Mouse (Mus musculus) liver, embryonic 11.5 days (tissue): ENCODE measurements around the gene Timm10. TPM values are rescaled to one million over a fixed set of nuclear protein-coding genes. Genes with fewer than 3 reads are reported as not detected.

Experiments
- ATAC-seq: fragments of 200-750 bp; cut with Nextera tagmentation; replicated peaks from 2 replicates; pipeline ENCODE4 v1.8.0; 2017; ENCODE audit warnings: moderate number of reproducible peaks, mild to moderate bottlenecking, moderate TSS enrichment, moderate library complexity; ENCODE audit not compliant: low FRiP score
- DNase-seq: peaks from one replicate; pipeline ENCODE4 v3.0.0-alpha.2; 2017; ENCODE audit warnings: low spot score
- H3K27ac ChIP-seq: fragments of 300-500 bp; sonication (generic); 2 replicates; pipeline ENCODE4 v1.5.1; 2014; ENCODE audit warnings: mild to moderate bottlenecking, low read depth, low read length, control low read depth
- H3K27me3 ChIP-seq: fragments of 300-500 bp; sonication (generic); replicated peaks from 2 replicates; pipeline ENCODE4 v1.6.1; 2014; ENCODE audit warnings: low read length, mixed read lengths; ENCODE audit not compliant: control insufficient read depth, insufficient read depth
- H3K36me3 ChIP-seq: fragments of 300-500 bp; sonication (generic); 2 replicates; pipeline ENCODE4 v1.6.1; 2014; ENCODE audit warnings: mild to moderate bottlenecking, low read length, moderate library complexity, mixed read lengths; ENCODE audit not compliant: control insufficient read depth, insufficient read depth
- H3K4me1 ChIP-seq: fragments of 300-500 bp; sonication (generic); replicated peaks from 2 replicates; pipeline ENCODE4 v1.6.1; 2014; ENCODE audit warnings: low read length, mixed read lengths; ENCODE audit not compliant: control insufficient read depth, insufficient read depth
- H3K4me2 ChIP-seq: fragments of 300-500 bp; sonication (generic); 2 replicates; pipeline ENCODE4 v1.6.1; 2014; ENCODE audit warnings: mild to moderate bottlenecking, control low read depth, moderate library complexity
- H3K4me3 ChIP-seq: fragments of 300-500 bp; sonication (generic); 2 replicates; pipeline ENCODE4 v1.5.1; 2014; ENCODE audit warnings: low read depth, low read length, control low read depth
- H3K9ac ChIP-seq: fragments of 300-500 bp; sonication (generic); 2 replicates; pipeline ENCODE4 v1.6.1; 2014; ENCODE audit warnings: low read depth, low read length, control low read depth
- H3K9me3 ChIP-seq: fragments of 300-500 bp; sonication (generic); 2 replicates; pipeline ENCODE4 v1.6.1; 2016; ENCODE audit warnings: low read length, inconsistent platforms, mixed read lengths; ENCODE audit not compliant: control insufficient read depth
- WGBS: fragments of 180-500 bp; shearing (Covaris S2); extraction: QIAGEN DNeasy Blood & Tissue Kit; methylation state at CpG from one replicate; pipeline ENCODE4 v1.1.7; 2014; 5-methylcytosine and 5-hydroxymethylcytosine counted together
- polyA plus RNA-seq: library from polyadenylated mRNA; unstranded; fragments of >200 nt; fragmentation: Nextera tagmentation; extraction: Ambion mirVana; gene quantifications from 2 replicates; pipeline ENCODE4 v1.2.1, GENCODE M21; 2014

Gene Timm10
- polyA plus RNA-seq, 1 experiment from 2014 or later, result 84.3 TPM

DNA sequence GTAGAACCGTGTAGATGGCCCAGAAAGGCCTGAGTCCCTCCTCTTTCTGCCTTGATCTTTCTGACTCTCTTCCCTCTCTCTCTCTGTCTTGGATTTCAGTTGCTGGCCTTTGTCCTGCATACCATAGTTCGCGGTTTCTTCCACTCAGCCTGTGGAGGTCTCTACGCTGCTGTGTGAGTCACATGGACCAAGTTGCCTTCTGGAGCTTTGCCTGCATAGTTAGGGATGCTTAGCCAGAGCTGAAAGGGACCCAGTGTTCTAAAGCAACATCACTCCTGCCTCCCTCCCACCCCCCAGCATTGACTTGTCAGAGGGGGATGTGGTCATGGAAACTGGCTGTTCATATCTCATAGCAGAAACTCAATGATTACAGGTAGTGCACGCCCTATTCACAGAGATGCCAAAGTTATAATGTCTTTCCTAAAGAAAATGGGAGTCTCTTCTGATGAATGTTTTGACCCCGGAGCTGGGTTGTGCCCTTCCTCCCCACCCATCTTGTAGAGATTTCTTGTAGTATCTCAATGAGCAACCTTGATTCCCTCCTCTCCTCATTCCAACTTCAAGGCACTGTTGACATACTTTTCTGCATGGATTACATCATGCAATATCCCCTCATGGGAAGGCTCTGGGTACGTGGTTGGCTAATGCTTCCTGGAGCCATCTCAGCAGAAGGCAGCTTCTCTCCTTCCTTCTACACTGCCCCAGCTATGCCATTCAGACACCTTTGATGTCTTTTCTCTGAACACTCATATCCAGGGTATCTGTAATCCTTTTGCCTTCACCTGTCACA, 33.4 kb downstream of the Timm10 start:
- Histone ChIP-seq H3K9me3 (no peaks in the 10 kb centered on the region), H3K4me1 (no peaks in the 10 kb centered on the region), H3K4me2 (no peak overlapping the region), H3K9ac (no peak overlapping the region), H3K27me3 (no peaks in the 10 kb centered on the region), H3K4me3 (no peak overlapping the region), H3K27ac (no peak overlapping the region), H3K36me3 (peaks cover 57% of the 10 kb centered on the region)
- ATAC-seq (no peak), DNase-seq (no peak)
- 90% methylated on average over 7 of the region's 7 CpGs for WGBS

DNA sequence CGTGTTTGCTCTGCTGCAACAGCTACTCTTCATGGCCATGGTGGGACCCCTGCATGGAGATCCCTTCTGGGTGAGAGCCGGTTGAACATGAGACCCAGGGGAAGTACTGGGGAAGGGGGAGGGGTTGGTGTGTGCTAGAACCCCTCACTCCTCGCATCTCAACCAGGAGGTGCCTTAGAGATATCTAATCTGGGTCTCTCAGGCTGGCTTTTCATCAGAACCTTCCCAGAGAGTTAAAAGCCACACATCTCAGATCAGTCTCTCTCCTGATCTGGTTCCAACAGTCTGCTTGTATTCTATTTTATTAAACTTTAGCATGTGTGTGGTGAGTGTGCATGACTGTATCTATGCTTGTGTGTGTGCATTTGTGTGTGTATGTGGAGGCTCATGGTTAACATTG, 34.6 kb downstream of the Timm10 start:
- peaks cover 7% of the 10 kb centered on the region; the same call in 1 of the 2 replicates for H3K4me1 ChIP-seq
- no peak for ATAC-seq
- WGBS, result 60% methylated on average over 3 of the region's 3 CpGs

DNA sequence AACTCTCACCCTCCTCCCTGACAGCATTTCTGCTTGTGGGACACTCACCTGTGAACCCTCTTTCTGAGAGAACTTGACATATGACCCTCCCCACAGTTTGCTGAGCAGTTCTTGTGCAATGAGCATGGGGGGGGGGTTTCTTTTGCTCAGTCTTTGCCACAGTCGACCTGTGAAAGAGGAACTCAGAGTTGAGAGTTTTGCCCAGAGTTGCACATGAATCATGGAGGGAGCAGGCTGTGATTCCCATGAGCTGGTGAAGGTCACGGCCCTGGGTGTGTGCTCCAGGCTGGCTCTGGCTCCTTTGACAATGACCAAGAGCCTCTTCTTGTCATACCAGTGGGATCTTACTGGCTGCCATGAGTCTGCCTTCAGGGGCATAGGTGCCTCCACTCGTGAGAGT, 35.4 kb downstream of the Timm10 start:
- WGBS, result 64% methylated on average over 3 of the region's 3 CpGs
- no peak overlapping the region for H3K4me2 ChIP-seq
- DNase-seq (no peak), ATAC-seq (no peak)
- peaks cover 14% of the 10 kb centered on the region for H3K27me3 ChIP-seq
- H3K4me1 ChIP-seq, result peaks cover 11% of the 10 kb centered on the region
- no peaks in the 10 kb centered on the region for H3K9me3 ChIP-seq
- no peak overlapping the region for H3K9ac ChIP-seq
- peaks cover 49% of the 10 kb centered on the region for H3K36me3 ChIP-seq
- no peak overlapping the region for H3K4me3 ChIP-seq
- no peak overlapping the region for H3K27ac ChIP-seq

More for the DNA sequence above, 34.6 kb downstream of the Timm10 start:
- H3K4me3 ChIP-seq, result no peak overlapping the region
- no peaks in the 10 kb centered on the region for H3K9me3 ChIP-seq
- H3K4me2 ChIP-seq, result no peak overlapping the region
- no peak for DNase-seq
- H3K36me3 ChIP-seq, result peaks cover 56% of the 10 kb centered on the region
- H3K9ac ChIP-seq, result no peak overlapping the region
- no peak overlapping the region for H3K27ac ChIP-seq
- peaks cover 6% of the 10 kb centered on the region for H3K27me3 ChIP-seq

DNA sequence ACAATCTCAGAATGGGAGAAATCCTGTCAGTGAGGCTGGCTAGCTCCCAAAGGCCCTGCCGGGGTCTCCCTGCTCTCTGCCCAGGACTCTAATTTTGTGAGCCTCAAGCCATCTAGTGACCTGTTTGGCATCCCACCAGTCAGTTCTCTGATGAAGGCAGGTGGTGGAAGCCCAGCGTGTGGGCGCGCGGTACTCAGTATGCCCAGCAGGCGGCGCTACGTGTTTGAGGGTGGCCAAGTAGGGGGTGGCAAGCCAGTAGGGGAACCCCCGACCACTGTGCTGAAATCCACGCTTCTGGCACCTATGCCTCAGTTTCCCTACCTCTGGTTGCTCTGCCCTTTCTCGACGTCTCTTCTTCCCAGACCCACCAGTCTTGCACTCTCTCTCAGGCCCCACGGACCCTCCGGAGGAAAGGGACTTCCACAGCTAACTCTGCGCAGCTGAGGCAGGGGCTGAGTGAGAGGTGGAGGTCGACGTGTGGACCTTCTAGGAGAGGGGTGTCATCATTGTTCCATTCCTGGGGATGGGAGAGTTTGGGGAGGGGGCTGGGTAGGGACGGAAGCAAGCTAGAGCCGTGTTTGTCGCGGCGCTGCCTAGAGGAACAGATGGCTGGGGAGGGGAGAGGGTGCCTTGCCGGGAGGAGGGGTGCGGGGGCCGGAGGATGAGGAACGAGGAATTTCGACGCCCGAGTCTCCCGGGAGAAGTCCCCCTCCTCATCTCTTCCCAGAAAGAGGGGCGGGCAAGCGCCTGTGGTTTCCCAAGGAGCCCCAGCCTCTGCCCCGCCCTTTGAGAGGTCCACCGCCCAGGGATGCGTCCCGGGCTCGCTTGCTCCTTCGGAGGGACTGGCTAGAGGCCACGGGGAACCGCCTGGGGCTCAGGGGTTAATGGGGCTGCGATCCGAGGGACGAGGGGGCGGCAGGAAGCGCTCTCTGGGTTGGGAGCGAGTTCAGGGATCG, 39.1 kb downstream of the Timm10 start:
- Histone ChIP-seq H3K9me3 (no peaks in the 10 kb centered on the region), H3K4me2 (peak overlapping the region; percentile 65), H3K36me3 (peaks cover 17% of the 10 kb centered on the region), H3K4me3 (peak overlapping the region; percentile 31), H3K27ac (no peak overlapping the region), H3K9ac (no peak overlapping the region; the same call in 1 of the 2 replicates), H3K4me1 (peaks cover 11% of the 10 kb centered on the region), H3K27me3 (peaks cover 44% of the 10 kb centered on the region)
- DNase-seq (peak; percentile 73), ATAC-seq (peak; percentile 41)
- 1% methylated on average over 47 of the region's 47 CpGs for WGBS

DNA sequence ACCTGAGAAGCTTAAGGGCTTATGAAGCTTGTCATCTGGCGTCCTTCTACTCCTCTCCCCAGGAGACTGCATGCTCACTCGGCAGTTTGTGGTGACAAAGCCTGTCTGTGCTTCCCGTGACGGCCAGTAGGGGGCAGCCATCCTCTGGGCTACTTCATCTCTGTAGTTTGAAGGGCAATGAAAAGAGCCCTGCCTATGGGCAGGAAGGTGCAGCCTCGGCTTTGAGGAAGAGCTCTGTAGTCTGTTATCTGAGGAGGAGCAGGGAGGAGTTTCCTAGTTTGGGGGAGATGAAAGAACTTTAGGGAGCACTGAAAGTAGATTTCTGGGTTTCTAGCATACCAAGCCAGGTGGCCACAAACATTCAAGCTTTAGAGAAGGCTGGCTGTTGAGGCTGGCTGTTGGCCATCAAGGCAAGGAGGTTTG, 41.7 kb downstream of the Timm10 start:
- Histone ChIP-seq H3K9me3 (no peaks in the 10 kb centered on the region), H3K27me3 (peaks cover 71% of the 10 kb centered on the region), H3K36me3 (no peaks in the 10 kb centered on the region), H3K4me2 (no peak overlapping the region), H3K27ac (no peak overlapping the region), H3K4me1 (peaks cover 16% of the 10 kb centered on the region), H3K9ac (no peak overlapping the region), H3K4me3 (no peak overlapping the region)
- ATAC-seq, result peak; percentile 43
- DNase-seq, result peak; percentile 75
- 5% methylated on average over 5 of the region's 5 CpGs for WGBS

DNA sequence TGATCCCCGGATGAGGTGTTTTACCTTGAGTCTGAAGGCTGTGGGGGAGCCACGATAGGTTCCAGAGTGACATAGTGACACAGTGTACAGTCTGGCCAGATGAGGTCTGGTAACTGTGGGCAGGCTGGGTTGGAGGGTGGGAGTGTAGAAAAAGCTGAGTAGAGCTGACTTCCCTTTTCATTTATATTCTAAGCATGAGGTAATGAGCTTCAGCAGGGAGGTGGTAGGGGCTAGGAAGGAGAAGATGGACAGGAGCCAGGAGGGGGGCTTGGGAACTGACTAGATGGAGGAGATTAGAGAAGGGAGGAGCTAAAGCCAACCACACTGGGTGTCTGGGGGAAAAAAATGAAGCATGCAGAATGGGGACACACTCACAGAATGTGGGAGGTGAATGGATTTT, 42.2 kb downstream of the Timm10 start:
- WGBS, result 39% methylated on average over 2 of the region's 2 CpGs
- H3K36me3 ChIP-seq, result no peaks in the 10 kb centered on the region
- H3K27me3 ChIP-seq, result peaks cover 75% of the 10 kb centered on the region
- no peak overlapping the region for H3K9ac ChIP-seq
- no peak overlapping the region for H3K27ac ChIP-seq
- ATAC-seq (no peak), DNase-seq (no peak)
- H3K4me2 ChIP-seq, result no peak overlapping the region
- no peaks in the 10 kb centered on the region for H3K9me3 ChIP-seq
- peaks cover 16% of the 10 kb centered on the region for H3K4me1 ChIP-seq
- H3K4me3 ChIP-seq, result no peak overlapping the region

DNA sequence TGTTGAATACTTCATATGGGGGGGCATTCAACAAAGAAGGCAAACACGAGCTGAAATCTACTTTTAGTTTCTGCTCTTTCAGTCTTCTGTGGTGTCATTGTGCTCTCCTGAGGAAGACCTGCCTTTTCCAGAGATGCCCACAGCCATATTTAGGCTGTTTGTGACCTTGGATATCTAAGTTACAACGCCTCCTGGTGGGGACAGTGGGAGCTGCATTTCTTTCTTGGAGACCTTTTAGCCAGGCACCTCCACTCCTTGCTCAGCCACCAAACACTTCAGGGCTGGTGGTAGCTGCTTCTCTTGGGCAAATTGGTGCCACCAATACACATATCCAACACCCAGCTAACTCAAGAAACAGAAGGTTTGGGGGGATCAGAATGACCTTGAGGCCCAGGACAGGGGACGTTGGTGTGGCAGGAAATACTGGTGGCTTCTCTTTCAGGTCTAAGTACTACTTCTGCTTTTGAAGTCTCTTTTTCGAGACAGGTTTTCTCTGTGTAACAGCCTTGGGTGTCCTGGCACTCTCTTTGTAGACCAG, 43.9 kb downstream of the Timm10 start:
- DNase-seq, result no peak

DNA sequence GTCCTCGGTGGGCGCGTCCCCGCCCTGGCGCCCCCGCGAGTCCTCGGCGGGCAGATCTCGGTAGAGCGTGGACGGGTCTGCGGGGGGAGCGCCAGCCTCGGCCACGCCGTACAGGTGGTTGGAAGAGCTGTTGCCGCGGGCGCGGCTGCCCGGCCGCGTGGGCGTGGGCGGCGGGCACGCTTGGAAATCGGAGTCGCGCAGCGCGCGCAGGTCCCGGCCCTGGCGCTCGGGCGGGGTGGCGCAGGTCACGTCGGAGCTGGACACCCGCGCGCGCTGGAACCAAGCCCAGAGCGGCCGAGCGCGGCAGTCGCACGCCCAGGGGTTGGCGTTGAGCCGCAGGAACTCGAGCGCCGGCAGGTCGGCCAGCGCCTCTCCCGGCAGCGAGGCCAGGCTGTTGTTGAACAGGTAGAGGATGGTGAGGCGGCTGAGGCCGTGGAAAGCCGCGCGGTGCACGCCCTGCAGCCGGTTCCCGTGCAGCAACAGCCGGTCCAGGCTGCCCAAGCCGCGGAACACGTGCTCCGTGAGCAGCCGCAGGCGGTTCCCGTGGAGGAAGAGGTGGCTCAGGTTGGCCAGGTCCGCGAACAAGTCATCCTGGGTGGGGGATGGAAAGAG, 45.4 kb downstream of the Timm10 start:
- Histone ChIP-seq H3K36me3 (no peaks in the 10 kb centered on the region), H3K4me3 (peak overlapping the region; percentile 48), H3K9ac (no peak overlapping the region), H3K4me1 (peaks cover 5% of the 10 kb centered on the region), H3K9me3 (no peaks in the 10 kb centered on the region), H3K4me2 (peak overlapping the region; percentile 69), H3K27me3 (peaks cover 93% of the 10 kb centered on the region), H3K27ac (no peak overlapping the region)
- 3% methylated on average over 77 of the region's 78 CpGs for WGBS
- DNase-seq, result no peak
- no peak; the same call in 1 of the 2 replicates for ATAC-seq

More for the DNA sequence above, 43.9 kb downstream of the Timm10 start:
- ATAC-seq, result no peak
- 39% methylated on average over 4 of the region's 4 CpGs for WGBS
- peaks cover 15% of the 10 kb centered on the region for H3K4me1 ChIP-seq
- H3K27me3 ChIP-seq, result peaks cover 92% of the 10 kb centered on the region
- H3K36me3 ChIP-seq, result no peaks in the 10 kb centered on the region
- no peak overlapping the region for H3K4me2 ChIP-seq
- H3K4me3 ChIP-seq, result no peak overlapping the region
- H3K27ac ChIP-seq, result no peak overlapping the region
- H3K9me3 ChIP-seq, result no peaks in the 10 kb centered on the region
- H3K9ac ChIP-seq, result no peak overlapping the region
